Mouse (Mus musculus): ENCODE data around the gene Map3k5.
"Not testable (repeated sequence)": the region's sequence is repeated elsewhere in the genome, so short reads cannot be mapped to it uniquely, and the experiment has no call there.

Map3k5 gene

GRCm38 (mm10) chr10:19934384-19935294 is at the start of gene Map3k5:
Gene Map3k5, plus strand, starts transcription at chr10:19934472.
- peak; percentile 43 for DNase-seq (ENCODE audit: low read depth)

DNA sequence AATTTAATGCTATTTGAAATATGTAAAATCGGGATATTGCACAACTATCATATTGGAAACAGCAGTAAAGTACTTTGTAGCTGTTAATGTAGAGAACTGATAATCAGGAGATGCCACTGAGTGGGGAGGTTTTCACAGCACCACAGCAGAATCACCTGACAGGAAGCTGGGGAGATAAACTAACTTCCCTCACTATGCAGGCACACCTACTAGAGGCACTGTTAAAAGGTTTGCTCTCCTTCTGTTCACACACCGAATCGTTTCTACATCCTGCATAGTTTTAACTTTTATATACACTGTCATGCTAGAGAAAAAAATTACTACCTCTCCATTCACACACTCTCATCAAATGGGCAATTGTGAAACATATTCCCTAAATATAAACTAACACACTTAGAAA is 48.0 kb upstream of the Map3k5 start:
- peak; percentile 14 for DNase-seq (ENCODE audit: low read depth)

GRCm38 (mm10) chr10:19889908-19890307 is 44.4 kb upstream of the Map3k5 start:
- DNase-seq (ENCODE audit: low read depth): no peak

- peak; percentile 68 for DNase-seq (ENCODE audit: low read depth)
Measured at GRCm38 (mm10) chr10:19891686-19892085, 42.6 kb upstream of the Map3k5 start.

GRCm38 (mm10) chr10:19893146-19893545 is 41.1 kb upstream of the Map3k5 start:
- DNase-seq (ENCODE audit: low read depth): no peak

DNA sequence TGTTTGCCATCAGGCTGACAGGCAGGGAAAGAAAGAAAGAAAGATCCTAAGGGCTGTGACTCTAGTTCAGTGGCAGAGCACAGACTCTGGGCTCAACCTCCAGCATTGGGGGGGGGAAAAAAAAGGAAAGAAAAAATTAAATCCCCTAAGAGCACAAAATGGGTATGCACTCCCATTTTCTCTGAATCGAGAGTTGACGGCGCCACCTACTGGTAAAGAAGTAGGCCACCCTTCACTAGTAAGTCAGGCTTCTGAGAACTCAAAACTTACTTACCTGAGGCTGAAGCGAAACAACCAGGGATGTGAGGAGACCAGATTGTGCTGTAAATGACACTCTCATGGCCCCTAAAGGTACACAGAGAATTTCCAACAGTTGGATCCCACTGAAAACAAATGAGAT is 40.3 kb upstream of the Map3k5 start:
- peak; percentile 77 for DNase-seq (ENCODE audit: low read depth)

DNA sequence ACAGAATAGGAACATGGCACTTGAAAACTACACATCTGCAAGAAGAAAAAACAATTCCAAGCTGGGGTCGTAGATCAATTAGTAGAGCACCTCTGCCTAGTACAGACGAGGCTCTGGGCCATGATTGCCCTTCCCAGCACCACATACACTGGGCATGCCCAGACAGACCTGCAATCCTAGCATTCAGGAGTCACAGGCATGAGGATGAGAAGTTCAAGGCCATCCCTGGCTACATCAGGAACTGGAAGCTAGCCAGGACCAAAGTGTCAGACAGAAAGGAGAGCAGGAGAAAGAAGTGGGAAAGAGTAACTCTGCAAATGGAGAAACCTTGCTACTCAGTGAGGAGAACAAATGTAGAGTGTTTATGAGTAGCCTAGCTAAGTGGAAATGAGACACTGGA is 34.1 kb upstream of the Map3k5 start:
- DNase-seq (ENCODE audit: low read depth): no peak

- no peak for DNase-seq (ENCODE audit: low read depth)
Measured at GRCm38 (mm10) chr10:19901992-19902391, 32.3 kb upstream of the Map3k5 start.

DNA sequence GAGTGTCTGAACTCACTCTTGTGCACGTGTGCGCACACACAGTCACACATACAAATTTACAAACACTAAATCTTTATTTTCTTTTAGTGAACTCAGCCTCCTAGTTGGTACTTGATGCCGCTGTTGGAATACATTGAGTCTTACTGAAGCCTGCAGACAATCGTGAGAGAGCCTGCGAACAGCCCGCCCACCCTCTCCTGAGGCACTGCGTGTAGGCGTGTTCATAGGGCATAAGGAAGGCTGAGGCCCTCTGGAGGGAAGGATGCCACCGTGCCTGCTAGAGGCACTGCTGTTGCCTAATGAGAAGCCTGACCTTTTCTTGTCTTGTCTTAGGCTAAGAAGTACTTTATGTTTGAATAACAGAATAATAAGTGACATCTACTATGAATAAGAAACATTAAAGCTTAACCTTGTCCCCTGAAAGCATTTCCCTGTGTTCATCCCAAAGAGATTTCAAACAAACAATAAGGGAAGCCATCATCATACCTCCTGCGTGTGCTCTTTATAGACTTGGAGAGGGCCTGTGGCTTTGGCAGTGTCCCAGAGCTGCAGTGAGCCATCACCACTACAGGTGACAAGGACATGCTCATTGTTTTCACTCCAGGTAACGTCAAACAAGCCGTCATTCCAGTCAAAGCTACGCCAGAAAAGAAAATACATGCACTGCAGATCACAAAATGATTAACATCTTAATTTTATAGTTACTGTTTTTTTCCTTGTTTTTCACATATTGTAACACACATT is 30.0 kb upstream of the Map3k5 start:
- DNase-seq (ENCODE audit: low read depth): no peak

- DNase-seq (ENCODE audit: low read depth): peak; percentile 97
Measured at GRCm38 (mm10) chr10:19907246-19907804, 26.9 kb upstream of the Map3k5 start, which contains the start of gene Pex7. Gene Pex7, minus strand, starts transcription at chr10:19907689.

GRCm38 (mm10) chr10:19908076-19908475 is 26.2 kb upstream of the Map3k5 start:
- no peak for DNase-seq (ENCODE audit: low read depth)

GRCm38 (mm10) chr10:19910516-19910915 is 23.8 kb upstream of the Map3k5 start:
- no peak for DNase-seq (ENCODE audit: low read depth)

- peak; percentile 79 for DNase-seq (ENCODE audit: low read depth)
Measured at GRCm38 (mm10) chr10:19911583-19911982, 22.7 kb upstream of the Map3k5 start.

DNA sequence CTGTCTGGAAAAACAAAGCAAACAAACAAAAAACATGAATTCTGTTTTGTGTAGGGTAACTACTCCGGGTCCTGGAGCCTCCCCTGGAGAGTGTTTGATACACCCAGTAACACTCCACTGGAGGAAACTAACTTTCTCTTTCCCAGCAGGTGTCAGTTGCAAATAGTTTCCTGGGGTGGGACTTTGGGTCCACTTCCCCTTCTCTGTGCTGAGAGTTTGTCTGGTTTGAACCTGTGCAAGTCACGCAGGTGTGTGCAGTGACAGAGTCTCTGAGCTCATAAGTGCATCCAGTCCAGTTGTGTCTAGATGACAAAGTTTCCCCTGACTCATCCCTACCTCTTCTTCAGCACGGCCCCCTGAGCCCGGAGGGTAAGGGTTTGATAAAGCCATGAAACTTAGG is 20.5 kb upstream of the Map3k5 start:
- no peak for DNase-seq (ENCODE audit: low read depth)

- DNase-seq (ENCODE audit: low read depth): peak; percentile 96
Measured at GRCm38 (mm10) chr10:19915301-19915700, 19.0 kb upstream of the Map3k5 start.

GRCm38 (mm10) chr10:19922410-19922809 is 11.9 kb upstream of the Map3k5 start:
- no peak for DNase-seq (ENCODE audit: low read depth)

DNA sequence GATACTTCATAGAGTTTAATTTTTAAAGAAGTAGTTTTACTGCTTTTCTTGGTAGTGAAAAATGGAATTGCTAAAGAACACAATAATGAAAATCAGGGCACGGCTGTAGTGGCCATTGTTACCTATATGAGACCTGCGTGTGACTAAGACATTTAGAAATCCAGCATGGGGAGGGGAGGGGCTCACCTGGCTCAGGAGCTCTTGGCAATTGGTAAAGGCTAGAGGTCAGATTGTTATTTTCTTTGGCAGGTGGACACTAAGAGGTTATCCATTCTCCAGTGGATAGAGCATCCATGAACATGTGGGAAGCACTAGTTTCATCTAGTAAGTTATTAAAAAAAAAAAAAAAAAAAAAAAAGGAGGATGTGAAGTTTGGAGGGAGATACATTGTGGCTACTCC is 10.0 kb upstream of the Map3k5 start:
- no peak for DNase-seq (ENCODE audit: low read depth)

- DNase-seq (ENCODE audit: low read depth): not testable (repeated sequence)
Measured at GRCm38 (mm10) chr10:19926391-19926897, 7.8 kb upstream of the Map3k5 start.

GRCm38 (mm10) chr10:19928205-19928604 is 6.1 kb upstream of the Map3k5 start:
- no peak for DNase-seq (ENCODE audit: low read depth)

DNA sequence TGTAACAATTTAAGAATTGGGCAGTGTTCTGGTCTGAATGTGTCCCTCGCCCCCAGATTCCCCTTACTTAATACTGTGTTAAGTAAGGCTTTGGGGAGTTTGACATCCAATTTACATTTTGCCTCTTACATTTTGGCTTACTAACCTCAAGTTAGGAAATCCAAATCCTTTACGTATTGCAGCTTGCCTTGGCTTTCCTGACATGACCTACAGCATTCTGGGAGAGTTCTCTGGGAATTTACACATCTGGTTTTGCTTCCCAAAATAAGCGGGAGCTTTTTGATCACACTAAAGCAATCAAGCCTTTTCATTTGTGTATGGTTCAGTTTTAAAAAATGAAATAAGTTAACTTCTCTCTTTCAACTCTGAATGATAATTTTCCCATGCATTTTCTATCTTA is 1.3 kb upstream of the Map3k5 start:
- no peak for DNase-seq (ENCODE audit: low read depth)

DNA sequence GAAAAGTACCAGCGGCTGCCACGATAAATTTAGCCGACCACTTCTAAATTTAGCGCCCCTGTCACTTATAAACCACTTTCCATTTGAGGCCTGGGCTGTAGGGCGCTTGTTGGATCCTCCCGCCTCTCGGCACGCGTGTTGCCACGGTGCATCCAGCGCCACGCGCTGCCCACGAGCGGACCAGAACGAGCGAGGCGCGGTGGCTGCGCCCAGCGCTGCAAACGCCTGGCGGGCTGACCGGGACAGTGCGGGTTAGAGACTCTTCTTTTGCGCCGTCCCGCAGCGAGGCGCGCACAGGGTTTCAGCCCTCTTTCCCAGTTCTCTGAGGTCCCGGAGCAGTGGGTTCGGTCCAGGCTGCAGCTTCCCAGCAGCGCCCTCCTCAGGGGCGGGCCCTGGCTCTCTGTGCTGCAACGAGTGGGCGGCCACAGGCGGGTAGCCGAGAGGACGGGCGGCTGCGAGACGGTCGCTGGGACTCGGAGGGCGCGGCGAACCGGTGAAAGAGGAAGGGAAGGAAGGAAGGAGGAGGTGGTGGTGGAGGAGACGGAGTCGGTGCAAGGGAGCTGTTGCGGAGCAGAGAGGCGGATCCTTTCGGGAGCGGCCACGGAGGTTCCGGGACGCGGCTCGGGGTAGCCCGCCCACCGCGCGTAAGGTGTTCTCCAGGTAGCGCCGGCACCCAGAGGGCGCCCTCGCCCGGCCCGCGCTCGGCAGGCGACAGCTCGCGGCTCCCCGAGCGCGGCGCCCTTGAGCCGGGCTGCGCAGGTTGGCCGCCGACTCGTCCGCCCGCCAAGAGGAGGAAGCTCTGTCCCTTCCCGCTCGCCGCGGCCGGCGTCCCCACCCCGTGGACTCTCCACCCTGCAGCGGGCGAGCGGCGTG is 525 bp upstream of the Map3k5 start:
- peak; percentile 88 for DNase-seq (ENCODE audit: low read depth)

DNA sequence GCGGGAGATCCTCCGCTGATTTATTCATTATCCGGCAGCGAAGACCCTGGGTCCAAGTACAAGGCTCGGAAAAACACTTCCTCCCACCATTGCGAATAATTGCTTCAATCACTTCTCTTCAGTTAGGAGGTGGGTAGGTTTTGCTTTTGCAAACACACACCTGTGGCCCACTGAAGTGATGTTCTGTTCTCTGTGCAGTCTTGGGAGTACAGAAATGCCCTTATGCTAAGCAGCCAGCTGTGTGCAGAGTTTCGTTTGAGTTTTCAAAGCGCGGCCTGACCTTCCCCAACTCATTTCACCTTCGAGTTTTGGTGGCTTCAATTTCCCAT is 987 bp downstream of the Map3k5 start:
- peak; percentile 41 for DNase-seq (ENCODE audit: low read depth)
